ENCODE assay signal across 8 mouse cellular contexts in the genomic region with DNA sequence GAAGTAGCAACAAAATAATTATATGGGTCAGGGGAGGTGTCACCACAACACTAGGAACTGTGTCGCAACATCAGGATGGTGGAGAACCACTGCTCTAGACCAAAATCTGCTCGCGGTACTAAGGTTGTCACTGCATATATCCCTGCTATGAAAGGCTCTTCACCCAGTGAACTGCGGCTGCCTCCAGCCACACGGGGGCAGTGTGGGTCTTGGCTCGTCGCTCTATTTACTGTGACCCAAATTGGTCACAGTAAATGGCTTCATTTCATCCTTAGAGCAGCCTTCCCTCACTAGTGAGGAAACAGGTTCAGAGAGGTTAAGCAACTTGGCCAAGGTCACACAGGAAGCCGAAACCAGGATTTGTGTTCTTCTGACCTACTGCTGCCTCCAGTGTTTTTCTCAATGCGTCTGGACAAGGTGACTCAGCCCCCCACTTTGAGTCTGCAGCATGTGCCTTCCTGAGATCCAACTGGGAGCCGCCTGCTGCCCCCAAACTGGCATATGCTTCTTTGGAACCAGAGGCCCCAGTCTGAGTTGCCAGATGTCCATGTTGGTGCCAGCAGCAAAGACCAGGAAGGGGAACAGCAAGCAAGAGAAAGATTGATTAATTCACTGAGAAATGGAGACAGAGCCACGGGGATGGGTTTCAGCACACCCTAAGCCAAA.
DNase-seq lines count a peak whose midpoint lies in the region; ATAC-seq lines count a peak whose summit lies in the region.

No protein-coding gene starts in this region.

- peak; percentile 47 for DNase-seq in ovary, postnatal 36 days (ENCODE audit: low spot score)
- DNase-seq in ovary, postnatal 10 days (ENCODE audit: low spot score), result no peak
- peak; percentile 22 for DNase-seq in brain, embryonic 18.5 days (ENCODE audit: low read depth, low spot score)
- DNase-seq in forebrain, embryonic 14.5 days (ENCODE audit: low spot score), result peak; percentile 69
- peak; percentile 63 to 78 for DNase-seq in kidney, adult 8-10 months
- peak; percentile 46 to 57 for DNase-seq in left cerebral cortex, postnatal 36 days (ENCODE audit: low spot score in 2 of 2)
- DNase-seq in right cerebral cortex, adult 2 months (ENCODE audit: low spot score in 2 of 2), result peak; percentile 60 to 62

- H3K27ac ChIP-seq in forebrain, embryonic 14.5 days (ENCODE audit: low read depth, low read length), result no peak overlapping the region

- H3K36me3 ChIP-seq in forebrain, embryonic 14.5 days (ENCODE audit: control insufficient read depth, insufficient read depth, low read length), result no peaks in the 10 kb centered on the region

- 52% methylated on average over 11 of the region's 11 CpGs for WGBS in forebrain, embryonic 14.5 days

- no peaks in the 10 kb centered on the region for H3K4me1 ChIP-seq in forebrain, embryonic 14.5 days (ENCODE audit: control insufficient read depth, insufficient read depth, low read length)

- no peak overlapping the region for H3K9ac ChIP-seq in forebrain, embryonic 14.5 days (ENCODE audit: low read length)

- no peak overlapping the region for H3K4me2 ChIP-seq in forebrain, embryonic 14.5 days (ENCODE audit: low read length)

- ATAC-seq in forebrain, embryonic 14.5 days, result 0 out of 2 replicates have a peak, but pooled peaks have one; percentile 32
- ATAC-seq in erythroblast, adult 5-6 weeks (replicated peaks; ENCODE audit: low FRiP score, poor library complexity, severe bottlenecking), result no peak

- H3K9me3 ChIP-seq in forebrain, embryonic 14.5 days (replicated peaks; ENCODE audit: control insufficient read depth, low read length), result no peaks in the 10 kb centered on the region

- H3K4me3 ChIP-seq in forebrain, embryonic 14.5 days (ENCODE audit: low read depth, low read length), result no peak overlapping the region

- intact Hi-C loops in left cerebral cortex, postnatal 36 days (cut with DNase I), result loop anchor here (5.0 kb wide), 2 partner anchors 39 to 114 kb away; a partner anchor contains a TSS

- no peaks in the 10 kb centered on the region for H3K27me3 ChIP-seq in forebrain, embryonic 14.5 days (replicated peaks; ENCODE audit: control insufficient read depth, insufficient read depth, low read length)
